Mouse (Mus musculus): ENCODE measurements at regions not wholly inside any gene's neighbourhood (a gene's known extent, or its start where the extent isn't known, plus 50 kb on each side); places are given as distances from the start of the nearest gene placed in this dataset.
"Not testable (repeated sequence)": the region's sequence is repeated elsewhere in the genome, so short reads cannot be mapped to it uniquely, and the experiment has no call there.

DNA sequence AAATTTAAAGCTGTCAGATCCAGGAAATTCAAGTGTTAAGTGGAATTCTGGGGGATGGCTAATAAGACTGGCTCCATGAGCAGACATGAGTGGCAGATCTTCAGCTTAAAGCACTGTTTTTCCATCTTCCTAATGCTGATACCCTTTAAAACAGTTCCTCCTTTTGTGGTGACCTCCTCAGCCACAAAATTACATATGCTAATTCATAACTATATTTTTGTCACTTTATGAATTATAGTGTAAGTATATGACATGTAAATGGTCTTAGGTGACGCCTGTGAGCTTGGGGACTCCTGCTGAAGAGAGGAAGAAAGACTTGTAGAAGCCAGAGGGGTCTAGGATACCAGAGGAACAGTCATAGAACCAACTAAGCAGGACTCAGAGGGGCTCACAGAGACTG, 95.2 kb downstream of the Dusp6 start:
- H3K27me3 ChIP-seq (replicated peaks; ENCODE audit: control insufficient read depth, insufficient read depth, low read length) = no peaks in the 10 kb centered on the region
- H3K36me3 ChIP-seq (ENCODE audit: control insufficient read depth, insufficient read depth, low read length) = no peaks in the 10 kb centered on the region
- WGBS = 86% methylated on average over 1 of the region's 1 CpGs
- H3K4me3 ChIP-seq (ENCODE audit: low read length) = no peak overlapping the region
- H3K27ac ChIP-seq (ENCODE audit: low read depth, low read length) = no peak overlapping the region
- no peaks in the 10 kb centered on the region for H3K9me3 ChIP-seq (ENCODE audit: control insufficient read depth, low read length)
- ATAC-seq = no peak
- no peaks in the 10 kb centered on the region for H3K4me1 ChIP-seq (ENCODE audit: control insufficient read depth, insufficient read depth, low read depth, low read length)
- no peak overlapping the region for H3K4me2 ChIP-seq (ENCODE audit: low read length)
- no peak overlapping the region for H3K9ac ChIP-seq (ENCODE audit: low read depth, low read length)

DNA sequence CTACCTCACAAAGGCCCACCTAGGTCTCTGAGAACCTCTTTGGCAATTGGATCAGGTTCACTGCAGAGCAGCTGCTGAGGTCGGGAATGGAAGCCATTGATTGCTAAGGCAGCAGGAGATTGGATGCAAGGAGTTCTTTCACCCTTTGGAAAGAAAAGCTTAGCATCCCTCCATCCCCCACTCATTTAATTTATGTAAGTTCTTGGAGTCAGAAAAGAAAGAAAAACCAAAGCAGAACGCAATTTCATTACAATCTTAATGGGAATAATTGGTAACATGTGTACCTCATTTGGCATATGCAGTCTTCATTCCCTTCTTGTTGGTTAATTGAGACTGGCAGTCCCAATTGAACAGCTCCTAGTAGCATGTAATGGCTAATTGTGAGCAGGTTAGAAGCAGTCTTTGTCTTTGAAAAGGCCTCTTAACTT, 96.4 kb downstream of the Dusp6 start:
- WGBS = 49% methylated on average over 2 of the region's 2 CpGs
- H3K4me1 ChIP-seq (ENCODE audit: control insufficient read depth, insufficient read depth, low read depth, low read length) = no peaks in the 10 kb centered on the region
- no peak for ATAC-seq

DNA sequence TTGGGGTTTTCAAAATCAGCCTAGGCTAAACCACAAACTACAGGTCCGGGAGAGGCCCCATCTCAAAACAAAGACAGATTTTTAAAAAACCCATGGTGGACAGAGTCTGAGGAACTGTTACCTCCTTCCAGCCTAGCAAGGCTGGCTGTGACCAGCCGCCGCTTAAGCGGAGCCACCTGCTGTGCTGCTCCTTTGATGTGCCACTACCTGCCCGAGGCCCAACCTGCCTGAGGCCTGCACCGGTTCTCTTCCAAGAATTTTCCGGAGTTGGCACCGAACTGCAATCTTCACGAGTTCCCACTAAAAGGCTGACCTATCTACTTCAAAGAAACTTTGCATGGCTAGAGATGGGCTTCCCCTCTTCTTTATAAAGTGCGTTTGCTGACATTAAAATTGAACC, 97.6 kb downstream of the Dusp6 start:
- H3K4me3 ChIP-seq (ENCODE audit: low read length); ATAC-seq; H3K9ac ChIP-seq (ENCODE audit: low read depth, low read length); H3K9me3 ChIP-seq (ENCODE audit: control insufficient read depth, low read length); H3K36me3 ChIP-seq (ENCODE audit: control insufficient read depth, insufficient read depth, low read length); H3K27me3 ChIP-seq (replicated peaks; ENCODE audit: control insufficient read depth, insufficient read depth, low read length); H3K4me1 ChIP-seq (ENCODE audit: control insufficient read depth, insufficient read depth, low read depth, low read length); H3K27ac ChIP-seq (ENCODE audit: low read depth, low read length); H3K4me2 ChIP-seq (ENCODE audit: low read length): not testable (repeated sequence)
- 58% methylated on average over 10 of the region's 10 CpGs for WGBS

More for the DNA sequence above, 96.4 kb downstream of the Dusp6 start:
- Histone ChIP-seq H3K27me3 (replicated peaks; ENCODE audit: control insufficient read depth, insufficient read depth, low read length) (no peaks in the 10 kb centered on the region), H3K9me3 (ENCODE audit: control insufficient read depth, low read length) (0 out of 2 replicates have a peak, but pooled peaks cover 1% of the 10 kb centered on the region), H3K4me2 (ENCODE audit: low read length) (no peak overlapping the region), H3K27ac (ENCODE audit: low read depth, low read length) (no peak overlapping the region), H3K36me3 (ENCODE audit: control insufficient read depth, insufficient read depth, low read length) (no peaks in the 10 kb centered on the region), H3K4me3 (ENCODE audit: low read length) (no peak overlapping the region), H3K9ac (ENCODE audit: low read depth, low read length) (no peak overlapping the region)

DNA sequence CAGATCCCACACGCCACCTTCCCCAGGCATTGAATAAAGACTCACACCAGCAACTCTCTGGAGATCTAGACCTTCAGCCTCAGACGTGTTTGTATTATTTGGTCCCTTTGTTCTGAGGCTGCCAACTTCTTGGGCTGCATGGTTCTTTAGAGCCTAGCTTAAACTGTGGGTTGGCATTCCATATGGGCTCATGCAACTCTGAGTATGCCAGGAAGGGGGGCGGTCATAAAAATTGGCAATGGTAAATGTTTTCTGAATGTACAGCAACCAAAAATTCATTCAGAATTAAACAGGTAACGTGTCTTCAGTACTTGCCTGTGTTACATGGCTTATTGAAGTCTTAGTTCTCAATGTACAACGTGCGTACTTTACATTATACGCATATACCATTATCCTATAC, 103.1 kb downstream of the Dusp6 start:
- H3K9ac ChIP-seq (ENCODE audit: low read depth, low read length) = no peak overlapping the region
- H3K4me1 ChIP-seq (ENCODE audit: control insufficient read depth, insufficient read depth, low read depth, low read length) = no peaks in the 10 kb centered on the region
- no peak for ATAC-seq
- no peak overlapping the region for H3K27ac ChIP-seq (ENCODE audit: low read depth, low read length)
- H3K4me3 ChIP-seq (ENCODE audit: low read length) = no peak overlapping the region
- no peaks in the 10 kb centered on the region for H3K36me3 ChIP-seq (ENCODE audit: control insufficient read depth, insufficient read depth, low read length)
- H3K27me3 ChIP-seq (replicated peaks; ENCODE audit: control insufficient read depth, insufficient read depth, low read length) = no peaks in the 10 kb centered on the region
- WGBS = 87% methylated on average over 7 of the region's 7 CpGs
- H3K4me2 ChIP-seq (ENCODE audit: low read length) = no peak overlapping the region
- 0 out of 2 replicates have a peak, but pooled peaks cover 5% of the 10 kb centered on the region for H3K9me3 ChIP-seq (ENCODE audit: control insufficient read depth, low read length)

DNA sequence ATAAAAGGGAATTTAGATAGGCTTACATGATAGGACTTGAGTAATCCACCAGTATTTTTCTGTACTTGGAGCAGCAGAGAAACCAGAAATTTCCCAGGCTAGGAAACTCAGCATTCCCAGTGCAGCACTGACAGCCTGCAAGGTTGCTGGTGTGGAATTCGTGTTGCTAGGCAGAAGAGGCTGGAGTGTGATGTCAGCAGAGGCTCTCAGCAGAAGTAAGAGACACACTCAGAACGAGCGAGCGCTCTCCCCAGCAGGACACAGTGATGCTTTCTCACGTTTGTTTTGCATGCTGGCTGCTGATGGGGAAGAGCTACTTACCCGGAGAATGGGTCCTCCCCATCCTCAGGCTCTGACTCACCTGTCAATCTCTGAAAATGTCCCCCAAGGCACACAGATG, 104.7 kb downstream of the Dusp6 start:
- ATAC-seq = peak; percentile 83
- H3K4me3 ChIP-seq (ENCODE audit: low read length) = no peak overlapping the region
- H3K27me3 ChIP-seq (replicated peaks; ENCODE audit: control insufficient read depth, insufficient read depth, low read length) = no peaks in the 10 kb centered on the region
- H3K36me3 ChIP-seq (ENCODE audit: control insufficient read depth, insufficient read depth, low read length) = no peaks in the 10 kb centered on the region
- 0 out of 2 replicates have a peak, but pooled peaks cover 5% of the 10 kb centered on the region for H3K9me3 ChIP-seq (ENCODE audit: control insufficient read depth, low read length)
- H3K27ac ChIP-seq (ENCODE audit: low read depth, low read length) = no peak overlapping the region
- H3K4me2 ChIP-seq (ENCODE audit: low read length) = peak overlapping the region; percentile 21; the same call in 1 of the 2 replicates
- no peak overlapping the region for H3K9ac ChIP-seq (ENCODE audit: low read depth, low read length)
- WGBS = 23% methylated on average over 6 of the region's 6 CpGs
- H3K4me1 ChIP-seq (ENCODE audit: control insufficient read depth, insufficient read depth, low read depth, low read length) = no peaks in the 10 kb centered on the region

DNA sequence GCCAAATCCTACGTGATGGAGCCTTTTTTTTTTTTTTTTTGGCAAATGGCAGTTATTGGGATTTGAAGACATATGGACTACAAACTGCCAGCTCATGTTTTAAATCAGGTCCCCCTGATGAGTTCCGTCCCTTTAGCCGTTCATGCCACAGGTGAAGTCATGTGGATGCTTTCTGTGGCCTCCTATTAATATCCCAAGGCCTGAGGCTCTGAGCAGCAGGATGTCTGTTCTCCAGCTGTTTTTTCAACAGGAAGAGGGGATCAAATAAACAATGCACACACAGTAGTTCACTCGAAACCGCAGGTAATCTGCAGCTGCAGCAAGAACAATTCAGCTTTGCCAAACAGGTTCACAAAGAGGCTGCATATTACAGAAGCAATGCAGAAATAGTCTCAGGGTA, 112.1 kb downstream of the Dusp6 start:
- H3K27ac ChIP-seq (ENCODE audit: low read depth, low read length) = no peak overlapping the region

DNA sequence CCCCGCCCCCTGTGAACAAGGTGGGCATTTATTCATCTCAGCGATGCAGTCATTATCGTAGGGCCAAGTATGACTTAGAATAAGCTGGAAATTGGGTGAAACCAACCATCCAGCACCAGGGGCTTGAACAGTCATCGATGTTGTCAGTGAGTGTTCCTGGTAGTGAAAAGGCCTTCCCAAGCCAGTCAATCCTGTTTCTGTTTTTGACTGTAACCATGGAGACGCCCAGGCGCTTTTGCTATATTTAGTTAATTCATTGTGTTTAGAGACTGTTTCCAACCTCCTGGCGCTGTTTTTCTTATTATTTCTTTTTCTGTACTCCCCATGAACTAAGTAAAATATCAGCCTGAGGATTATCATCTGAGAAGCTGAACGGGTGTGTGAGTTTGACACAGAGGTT, 113.4 kb downstream of the Dusp6 start:
- Histone ChIP-seq H3K27me3 (replicated peaks; ENCODE audit: control insufficient read depth, insufficient read depth, low read length) (no peaks in the 10 kb centered on the region), H3K36me3 (ENCODE audit: control insufficient read depth, insufficient read depth, low read length) (no peaks in the 10 kb centered on the region), H3K9ac (ENCODE audit: low read depth, low read length) (no peak overlapping the region), H3K4me1 (ENCODE audit: control insufficient read depth, insufficient read depth, low read depth, low read length) (no peaks in the 10 kb centered on the region; the same call in 1 of the 2 replicates), H3K4me2 (ENCODE audit: low read length) (no peak overlapping the region), H3K4me3 (ENCODE audit: low read length) (no peak overlapping the region), H3K9me3 (ENCODE audit: control insufficient read depth, low read length) (no peaks in the 10 kb centered on the region), H3K27ac (ENCODE audit: low read depth, low read length) (no peak overlapping the region)
- 67% methylated on average over 8 of the region's 8 CpGs for WGBS
- ATAC-seq = no peak

More for the DNA sequence above, 112.1 kb downstream of the Dusp6 start:
- Histone ChIP-seq H3K9me3 (ENCODE audit: control insufficient read depth, low read length) (no peaks in the 10 kb centered on the region), H3K27me3 (replicated peaks; ENCODE audit: control insufficient read depth, insufficient read depth, low read length) (no peaks in the 10 kb centered on the region), H3K36me3 (ENCODE audit: control insufficient read depth, insufficient read depth, low read length) (no peaks in the 10 kb centered on the region), H3K9ac (ENCODE audit: low read depth, low read length) (no peak overlapping the region), H3K4me2 (ENCODE audit: low read length) (no peak overlapping the region), H3K4me1 (ENCODE audit: control insufficient read depth, insufficient read depth, low read depth, low read length) (no peaks in the 10 kb centered on the region; the same call in 1 of the 2 replicates), H3K4me3 (ENCODE audit: low read length) (no peak overlapping the region)
- 0 out of 2 replicates have a peak, but pooled peaks have one; percentile 30 for ATAC-seq
- 53% methylated on average over 5 of the region's 5 CpGs for WGBS

DNA sequence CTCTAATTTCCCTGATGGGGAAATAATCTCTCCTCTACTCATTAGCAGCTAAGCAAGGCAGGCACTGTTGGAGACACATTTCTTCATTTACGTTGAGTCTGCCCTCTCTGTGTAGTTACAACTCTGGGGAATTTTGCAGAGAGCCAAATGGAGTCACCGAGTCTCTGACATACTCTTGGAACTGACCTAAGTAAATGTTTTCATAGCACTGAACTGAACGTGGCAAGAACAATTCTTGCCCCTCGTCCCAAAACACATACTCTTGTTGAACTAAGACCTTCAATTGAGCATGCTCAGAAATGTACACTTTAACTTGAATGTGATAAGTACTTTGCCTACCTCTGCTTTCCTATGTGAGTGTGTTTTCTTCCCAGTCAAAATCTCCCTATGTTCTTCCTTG, 114.5 kb downstream of the Dusp6 start:
- Histone ChIP-seq H3K4me3 (ENCODE audit: low read length) (no peak overlapping the region), H3K36me3 (ENCODE audit: control insufficient read depth, insufficient read depth, low read length) (no peaks in the 10 kb centered on the region), H3K27me3 (replicated peaks; ENCODE audit: control insufficient read depth, insufficient read depth, low read length) (no peaks in the 10 kb centered on the region), H3K4me1 (ENCODE audit: control insufficient read depth, insufficient read depth, low read depth, low read length) (no peaks in the 10 kb centered on the region; the same call in 1 of the 2 replicates), H3K9ac (ENCODE audit: low read depth, low read length) (no peak overlapping the region), H3K4me2 (ENCODE audit: low read length) (no peak overlapping the region), H3K27ac (ENCODE audit: low read depth, low read length) (no peak overlapping the region), H3K9me3 (ENCODE audit: control insufficient read depth, low read length) (no peaks in the 10 kb centered on the region)
- no peak for ATAC-seq
- WGBS = 84% methylated on average over 4 of the region's 4 CpGs

DNA sequence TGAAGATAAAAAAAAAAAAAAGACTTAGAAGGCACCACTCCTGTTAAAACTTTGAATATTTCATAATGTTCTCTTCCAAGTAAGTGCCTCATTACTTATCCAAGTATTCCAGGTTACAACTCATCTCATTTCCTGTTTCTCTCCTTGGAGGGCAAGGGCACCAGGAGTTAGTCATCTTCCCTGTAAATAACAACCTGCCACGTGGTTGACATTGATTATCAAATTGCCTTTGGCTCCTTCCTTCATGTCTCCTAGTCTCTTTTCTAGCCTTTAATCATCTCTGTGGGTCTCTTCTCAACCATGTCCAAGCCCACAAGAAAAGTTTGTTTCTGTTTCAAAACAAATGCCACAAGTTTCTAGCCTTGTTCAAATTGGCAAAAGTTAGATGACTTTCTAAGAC, 116.1 kb downstream of the Dusp6 start:
- no peak for ATAC-seq
- H3K27ac ChIP-seq (ENCODE audit: low read depth, low read length) = no peak overlapping the region
- H3K4me2 ChIP-seq (ENCODE audit: low read length) = no peak overlapping the region
- no peak overlapping the region for H3K9ac ChIP-seq (ENCODE audit: low read depth, low read length)
- H3K36me3 ChIP-seq (ENCODE audit: control insufficient read depth, insufficient read depth, low read length) = no peaks in the 10 kb centered on the region
- H3K4me1 ChIP-seq (ENCODE audit: control insufficient read depth, insufficient read depth, low read depth, low read length) = no peaks in the 10 kb centered on the region; the same call in 1 of the 2 replicates
- WGBS = 56% methylated on average over 1 of the region's 1 CpGs
- H3K27me3 ChIP-seq (replicated peaks; ENCODE audit: control insufficient read depth, insufficient read depth, low read length) = no peaks in the 10 kb centered on the region
- no peaks in the 10 kb centered on the region for H3K9me3 ChIP-seq (ENCODE audit: control insufficient read depth, low read length)
- no peak overlapping the region for H3K4me3 ChIP-seq (ENCODE audit: low read length)

DNA sequence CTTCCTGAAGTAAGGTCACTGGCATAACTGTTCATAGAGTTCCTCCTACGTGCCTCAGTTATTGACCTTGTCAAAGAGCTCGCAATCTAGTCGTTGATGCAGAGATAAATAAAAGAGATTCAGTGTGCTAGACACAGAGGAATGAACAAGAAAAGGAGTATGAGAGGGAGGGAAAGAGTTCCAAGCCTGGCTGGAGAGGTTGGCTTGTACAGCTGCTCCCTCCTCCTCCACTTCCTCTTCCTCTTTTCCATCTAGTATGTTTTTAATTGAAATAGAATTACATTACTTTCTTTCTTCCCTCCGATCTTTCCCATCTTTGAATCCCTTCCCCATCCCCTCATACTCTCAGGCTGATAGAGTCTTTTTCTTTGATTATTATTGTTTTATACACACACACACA, 117.1 kb downstream of the Dusp6 start:
- H3K9me3 ChIP-seq (ENCODE audit: control insufficient read depth, low read length) = no peaks in the 10 kb centered on the region
- no peaks in the 10 kb centered on the region; the same call in 1 of the 2 replicates for H3K4me1 ChIP-seq (ENCODE audit: control insufficient read depth, insufficient read depth, low read depth, low read length)
- ATAC-seq = no peak
- H3K9ac ChIP-seq (ENCODE audit: low read depth, low read length) = no peak overlapping the region
- H3K36me3 ChIP-seq (ENCODE audit: control insufficient read depth, insufficient read depth, low read length) = no peaks in the 10 kb centered on the region
- H3K4me2 ChIP-seq (ENCODE audit: low read length) = no peak overlapping the region
- H3K27ac ChIP-seq (ENCODE audit: low read depth, low read length) = no peak overlapping the region
- WGBS = 87% methylated on average over 4 of the region's 4 CpGs
- no peaks in the 10 kb centered on the region for H3K27me3 ChIP-seq (replicated peaks; ENCODE audit: control insufficient read depth, insufficient read depth, low read length)
- no peak overlapping the region for H3K4me3 ChIP-seq (ENCODE audit: low read length)

All from hindbrain, embryonic 16.5 days (tissue).